Mouse (Mus musculus): ENCODE data around the gene Ndc1. TPM values are rescaled to one million over a fixed set of nuclear protein-coding genes. Genes with fewer than 3 reads are reported as not detected.

Ndc1 gene
- polyA plus RNA-seq, 1 experiment from 2014 or later: 51.0 TPM

DNA sequence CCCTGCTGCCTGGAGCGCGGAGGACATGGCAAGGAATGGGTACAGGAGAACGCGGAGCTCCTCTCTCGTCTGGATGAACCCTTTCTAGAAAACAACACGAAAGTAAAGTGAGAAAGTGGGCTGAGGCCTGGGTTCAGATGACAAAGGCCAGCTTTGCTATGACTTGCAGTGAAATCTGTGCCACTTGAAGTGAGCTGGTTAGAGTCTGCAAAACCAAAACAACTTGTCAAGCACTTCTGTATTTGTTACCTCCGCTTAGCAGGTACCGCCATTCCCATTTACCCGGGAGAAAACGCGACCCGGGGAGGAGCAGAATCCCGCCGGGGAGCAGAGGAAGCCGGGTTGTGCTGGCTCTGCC, 66.4 kb downstream of the Ndc1 start:
- Histone ChIP-seq H3K4me3 (peak overlapping the region; percentile 72), H3K36me3 (no peaks in the 10 kb centered on the region), H3K4me1 (peaks cover 24% of the 10 kb centered on the region), H3K27me3 (ENCODE audit: low read depth, poor library complexity, severe bottlenecking) (peaks cover 71% of the 10 kb centered on the region), H3K27ac (replicated peaks) (no peak overlapping the region), H3K9me3 (replicated peaks) (no peaks in the 10 kb centered on the region)
- 5% methylated on average over 15 of the region's 15 CpGs for WGBS
- DNase-seq (ENCODE audit: low spot score): no peak

DNA sequence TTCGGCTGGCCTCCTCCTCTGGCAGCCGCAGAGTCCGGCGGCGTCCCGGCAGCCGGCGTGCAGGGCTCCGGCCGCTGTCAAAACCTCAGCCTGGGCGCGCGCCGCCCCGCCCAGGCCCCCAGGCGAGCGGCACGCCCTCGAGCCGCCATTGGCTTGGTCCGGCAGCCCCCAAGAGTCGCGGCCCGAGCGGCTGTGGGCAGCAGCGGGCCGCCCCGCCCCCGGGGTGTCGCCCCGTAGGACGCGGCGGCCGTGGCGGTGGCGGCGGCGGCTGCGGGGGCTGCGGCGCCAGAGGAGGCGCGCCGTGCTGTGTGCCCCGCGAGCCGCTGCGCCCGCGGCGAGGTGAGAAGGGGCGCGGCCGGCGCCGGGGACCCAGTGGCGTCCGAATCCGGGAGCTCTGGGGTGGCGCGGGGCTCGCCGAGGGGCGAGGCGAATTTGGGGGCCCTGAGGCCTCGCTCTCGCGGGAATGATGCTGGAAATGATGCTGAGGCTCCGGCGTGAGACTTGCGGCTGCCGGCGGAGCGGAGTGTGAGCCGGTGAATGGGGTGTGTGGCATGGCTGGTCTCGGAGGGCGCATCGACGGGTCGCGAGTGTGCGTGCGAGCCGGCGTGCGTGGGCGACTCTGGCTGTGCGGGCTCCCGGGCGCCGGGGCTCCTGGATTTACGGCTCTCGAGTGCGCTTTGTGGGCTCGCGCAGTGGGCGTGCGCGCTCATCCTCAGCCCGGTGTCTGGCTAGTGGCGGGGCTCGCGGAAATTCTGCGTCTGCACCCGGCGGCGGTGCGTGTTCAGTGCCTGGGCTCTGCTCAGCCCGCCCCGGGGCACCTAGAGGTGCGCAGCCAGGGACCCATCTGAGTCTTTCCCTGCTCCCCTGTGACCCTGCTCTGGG, 67.0 kb downstream of the Ndc1 start, which contains the start of gene Glis1:
Glis1 (plus strand) TSS at position 236 of the 882 bp plus-strand sequence.
- peaks cover 24% of the 10 kb centered on the region for H3K4me1 ChIP-seq
- no peaks in the 10 kb centered on the region for H3K9me3 ChIP-seq (replicated peaks)
- no peaks in the 10 kb centered on the region for H3K36me3 ChIP-seq
- H3K27me3 ChIP-seq (ENCODE audit: low read depth, poor library complexity, severe bottlenecking): peaks cover 77% of the 10 kb centered on the region
- peak within 1 kb of the TSS; percentile 59 for H3K27ac ChIP-seq (replicated peaks)
- under 1% methylated on average over 112 of the region's 112 CpGs for WGBS
- peak; percentile 80 for DNase-seq (ENCODE audit: low spot score)
- H3K4me3 ChIP-seq: peak within 1 kb of the TSS; percentile 72

DNA sequence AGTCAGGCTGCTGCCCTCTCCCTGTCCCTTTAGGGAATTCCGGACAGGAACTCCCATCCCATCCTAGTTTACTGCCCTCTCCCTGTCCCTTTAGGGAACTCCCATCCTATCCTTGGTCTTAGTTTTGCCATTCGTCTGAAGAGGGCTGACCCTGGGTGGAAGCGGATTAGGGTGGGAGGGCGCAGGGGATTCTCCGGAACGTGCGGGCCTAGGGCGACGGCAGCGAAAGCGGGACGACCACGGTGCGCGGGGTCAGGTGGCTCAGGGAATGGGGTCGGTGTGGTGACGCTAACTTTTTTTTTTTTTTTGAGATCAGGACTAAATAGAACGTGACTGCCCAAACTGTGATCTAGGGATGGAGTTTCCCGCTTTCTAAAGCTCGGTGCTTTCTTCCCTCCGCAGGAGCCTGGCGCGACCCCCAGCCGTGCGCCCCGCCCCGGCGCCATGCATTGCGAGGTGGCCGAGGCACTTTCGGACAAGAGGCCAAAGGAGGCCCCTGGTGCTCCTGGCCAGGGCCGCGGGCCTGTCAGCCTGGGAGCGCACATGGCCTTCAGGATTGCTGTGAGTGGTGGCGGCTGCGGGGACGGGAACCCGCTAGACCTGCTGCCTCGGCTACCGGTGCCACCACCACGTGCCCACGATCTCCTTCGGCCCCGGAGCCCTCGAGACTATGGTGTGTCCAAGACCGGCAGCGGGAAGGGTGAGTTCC, 67.8 kb downstream of the Ndc1 start:
- peak; percentile 58 for DNase-seq (ENCODE audit: low spot score)
- WGBS: 1% methylated on average over 47 of the region's 47 CpGs
- Histone ChIP-seq H3K9me3 (replicated peaks) (no peaks in the 10 kb centered on the region), H3K27me3 (ENCODE audit: low read depth, poor library complexity, severe bottlenecking) (peaks cover 85% of the 10 kb centered on the region), H3K4me3 (peak overlapping the region; percentile 72), H3K36me3 (no peaks in the 10 kb centered on the region), H3K27ac (replicated peaks) (peak overlapping the region; percentile 59; the same call in 1 of the 2 replicates), H3K4me1 (peaks cover 27% of the 10 kb centered on the region)

DNA sequence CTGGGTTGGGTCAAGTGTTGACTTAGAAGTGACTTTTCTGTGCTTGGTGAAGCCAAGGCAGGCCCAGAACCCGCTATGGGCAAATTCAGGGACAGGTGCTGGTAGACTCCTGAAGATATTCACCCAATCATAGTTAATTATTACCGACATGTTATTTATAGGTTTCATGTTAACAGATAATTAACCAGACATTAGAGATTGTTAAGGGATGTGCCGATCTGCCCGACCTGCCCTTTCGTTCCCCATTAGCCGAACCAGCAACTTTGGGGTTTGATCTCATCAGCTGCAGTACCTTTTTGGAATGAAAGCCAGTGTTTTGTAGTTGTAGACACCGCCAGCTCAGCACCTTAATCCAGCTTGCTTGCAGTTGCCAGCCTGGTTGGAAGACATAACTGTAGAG, 68.9 kb downstream of the Ndc1 start:
- Histone ChIP-seq H3K27me3 (ENCODE audit: low read depth, poor library complexity, severe bottlenecking) (peaks cover 96% of the 10 kb centered on the region), H3K9me3 (replicated peaks) (no peaks in the 10 kb centered on the region), H3K4me3 (no peak overlapping the region), H3K36me3 (no peaks in the 10 kb centered on the region), H3K27ac (replicated peaks) (no peak overlapping the region), H3K4me1 (peaks cover 36% of the 10 kb centered on the region)
- no peak for DNase-seq (ENCODE audit: low spot score)
- 94% methylated on average over 7 of the region's 7 CpGs for WGBS

DNA sequence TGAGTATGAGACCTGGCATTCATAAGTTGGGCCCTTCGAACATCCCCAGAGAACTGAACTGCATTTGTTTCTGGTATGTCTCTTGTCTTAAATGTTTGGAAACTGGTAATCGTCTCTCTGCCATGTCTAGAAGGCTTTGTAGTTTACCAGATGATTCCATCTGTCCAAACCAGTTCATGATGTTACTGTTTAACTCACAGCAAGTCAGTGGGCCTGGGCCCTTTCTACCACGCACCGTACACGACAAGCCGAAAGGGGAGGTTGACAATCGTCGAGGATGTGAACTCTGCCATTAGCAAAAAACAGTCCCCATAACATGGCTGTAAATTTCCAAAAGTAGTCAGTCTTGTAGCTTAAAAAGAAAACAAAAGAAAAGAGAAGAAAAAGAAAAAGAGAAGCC, 71.2 kb downstream of the Ndc1 start:
- no peaks in the 10 kb centered on the region for H3K9me3 ChIP-seq (replicated peaks)
- DNase-seq (ENCODE audit: low spot score): no peak
- peaks cover 54% of the 10 kb centered on the region for H3K4me1 ChIP-seq
- no peak overlapping the region for H3K4me3 ChIP-seq
- H3K27ac ChIP-seq (replicated peaks): no peak overlapping the region
- H3K36me3 ChIP-seq: no peaks in the 10 kb centered on the region
- 92% methylated on average over 8 of the region's 8 CpGs for WGBS
- peaks cover 100% of the 10 kb centered on the region for H3K27me3 ChIP-seq (ENCODE audit: low read depth, poor library complexity, severe bottlenecking)

DNA sequence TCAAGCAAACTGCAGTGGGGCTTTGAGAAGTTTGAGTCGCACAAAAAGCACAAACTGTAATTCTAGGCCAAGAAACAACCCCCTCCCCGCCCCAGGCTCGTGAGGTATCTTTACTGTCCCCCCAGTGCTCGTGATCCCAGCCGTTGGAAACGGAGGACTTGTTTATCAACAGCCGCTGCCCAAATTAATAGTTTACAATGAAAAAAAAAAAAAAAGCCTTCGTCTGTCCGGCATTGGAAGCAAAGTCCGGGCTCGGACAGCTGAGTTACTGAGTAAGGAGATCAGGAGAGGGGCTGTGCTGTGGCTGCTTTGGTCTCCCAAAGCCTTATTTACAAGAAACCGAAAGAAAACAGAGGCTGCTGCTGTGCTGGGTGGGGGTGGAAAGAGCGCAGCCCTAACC, 72.7 kb downstream of the Ndc1 start:
- Histone ChIP-seq H3K4me3 (peak overlapping the region; percentile 30; the same call in 1 of the 2 replicates), H3K27me3 (ENCODE audit: low read depth, poor library complexity, severe bottlenecking) (peaks cover 100% of the 10 kb centered on the region), H3K27ac (replicated peaks) (no peak overlapping the region), H3K36me3 (no peaks in the 10 kb centered on the region), H3K9me3 (replicated peaks) (no peaks in the 10 kb centered on the region), H3K4me1 (peaks cover 41% of the 10 kb centered on the region)
- WGBS: 16% methylated on average over 13 of the region's 13 CpGs
- no peak for DNase-seq (ENCODE audit: low spot score)

DNA sequence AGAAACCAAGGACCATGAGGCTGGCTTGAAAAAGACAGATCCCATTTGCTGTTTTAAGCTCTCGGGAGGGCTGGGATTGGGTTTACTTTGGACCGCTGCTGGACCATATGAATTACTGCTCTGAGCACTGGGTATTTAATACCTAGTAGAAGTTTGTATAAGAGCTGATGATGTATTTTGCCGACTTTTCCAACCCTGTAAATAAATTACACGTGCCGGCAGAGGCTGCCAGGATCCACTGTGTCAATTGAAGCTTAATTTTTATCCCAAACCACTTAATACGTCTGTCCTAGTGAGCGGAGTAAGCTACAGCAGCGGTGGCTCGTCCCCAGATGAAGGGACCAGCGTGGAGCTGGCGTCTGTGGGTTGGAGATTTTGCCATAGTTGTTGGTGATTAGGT, 74.7 kb downstream of the Ndc1 start:
- 71% methylated on average over 11 of the region's 11 CpGs for WGBS
- H3K9me3 ChIP-seq (replicated peaks): no peaks in the 10 kb centered on the region

DNA sequence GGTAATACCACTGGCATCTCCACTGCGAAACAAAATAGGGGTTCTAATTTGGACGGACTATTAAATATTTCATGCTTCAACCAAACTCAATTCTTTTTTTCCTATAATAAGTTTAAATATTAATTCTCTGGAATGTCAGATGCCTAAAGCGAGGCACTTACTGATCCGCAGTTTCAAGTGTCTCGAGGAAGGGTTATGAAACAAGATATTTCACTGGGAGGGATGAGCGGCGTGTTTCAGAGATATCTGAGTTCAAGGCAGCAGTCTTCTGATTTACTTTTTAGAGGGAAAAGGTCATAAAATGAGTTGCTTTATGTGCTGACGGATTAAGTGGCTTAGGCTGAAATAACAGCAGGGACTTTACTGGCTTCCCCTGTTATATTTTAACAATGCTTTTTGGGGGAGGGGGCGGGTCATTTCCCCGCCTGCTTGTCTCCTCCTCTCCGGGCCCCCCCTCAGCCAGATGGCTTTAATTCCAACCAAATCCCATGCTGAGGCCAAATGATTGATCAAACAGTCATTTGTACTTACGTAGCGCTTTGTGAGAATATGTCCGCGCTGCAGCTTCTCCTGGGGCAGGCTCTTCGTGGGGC, 75.4 kb downstream of the Ndc1 start:
- no peaks in the 10 kb centered on the region for H3K36me3 ChIP-seq
- H3K27ac ChIP-seq (replicated peaks): no peak overlapping the region
- H3K9me3 ChIP-seq (replicated peaks): no peaks in the 10 kb centered on the region
- peaks cover 82% of the 10 kb centered on the region for H3K27me3 ChIP-seq (ENCODE audit: low read depth, poor library complexity, severe bottlenecking)
- DNase-seq (ENCODE audit: low spot score): peak; percentile 40
- 37% methylated on average over 16 of the region's 16 CpGs for WGBS
- peaks cover 41% of the 10 kb centered on the region for H3K4me1 ChIP-seq
- H3K4me3 ChIP-seq: peak overlapping the region; percentile 25; the same call in 1 of the 2 replicates

More for the DNA sequence above, 74.7 kb downstream of the Ndc1 start:
- Histone ChIP-seq H3K36me3 (no peaks in the 10 kb centered on the region), H3K4me1 (peaks cover 41% of the 10 kb centered on the region), H3K27ac (replicated peaks) (no peak overlapping the region), H3K27me3 (ENCODE audit: low read depth, poor library complexity, severe bottlenecking) (peaks cover 89% of the 10 kb centered on the region), H3K4me3 (no peak overlapping the region)
- DNase-seq (ENCODE audit: low spot score): no peak

DNA sequence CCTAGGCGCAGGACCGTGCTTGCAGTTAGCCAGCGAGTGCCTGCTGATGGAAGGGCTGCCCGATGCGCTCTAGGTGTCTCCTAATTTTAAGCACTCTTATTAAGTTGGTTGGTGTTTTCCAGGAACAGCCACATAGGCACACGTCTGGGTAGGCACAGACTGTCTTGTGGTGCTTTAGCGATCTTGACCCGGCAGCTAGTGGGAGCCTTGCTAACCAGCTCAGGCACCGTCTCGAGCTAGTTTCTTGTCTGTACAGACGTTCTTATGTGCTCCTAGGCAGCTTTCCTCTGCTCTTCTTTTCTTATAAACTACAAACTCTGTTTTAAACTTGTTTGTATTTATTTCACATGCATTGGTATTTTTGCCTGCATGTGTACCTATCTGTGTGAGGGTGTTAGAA, 76.0 kb downstream of the Ndc1 start:
- Histone ChIP-seq H3K4me1 (peaks cover 41% of the 10 kb centered on the region), H3K36me3 (no peaks in the 10 kb centered on the region), H3K4me3 (peak overlapping the region; percentile 25; the same call in 1 of the 2 replicates), H3K9me3 (replicated peaks) (no peaks in the 10 kb centered on the region), H3K27me3 (ENCODE audit: low read depth, poor library complexity, severe bottlenecking) (peaks cover 75% of the 10 kb centered on the region), H3K27ac (replicated peaks) (no peak overlapping the region)
- DNase-seq (ENCODE audit: low spot score): peak; percentile 25
- 45% methylated on average over 11 of the region's 11 CpGs for WGBS

DNA sequence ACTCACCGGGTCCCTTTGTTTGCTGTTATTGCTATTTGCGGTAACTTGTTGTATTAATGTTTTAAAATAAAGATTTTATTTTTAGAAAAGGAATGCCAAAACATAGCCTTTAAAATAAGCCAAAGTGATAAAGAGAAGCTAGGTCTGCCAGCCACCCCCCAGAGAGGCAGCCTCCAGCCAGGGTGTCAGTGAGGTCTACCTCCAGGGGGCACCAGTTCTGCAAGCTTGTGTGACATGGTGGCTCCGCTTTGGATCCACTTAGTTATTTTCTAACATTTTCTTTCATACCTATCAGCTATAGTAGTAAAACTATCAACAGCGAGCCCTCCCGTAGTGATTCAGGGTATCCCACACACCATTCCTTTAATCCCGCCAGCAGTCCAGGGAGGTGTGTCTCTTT, 80.9 kb downstream of the Ndc1 start:
- WGBS: 90% methylated on average over 6 of the region's 6 CpGs
- H3K4me1 ChIP-seq: peaks cover 37% of the 10 kb centered on the region
- no peaks in the 10 kb centered on the region for H3K36me3 ChIP-seq
- no peaks in the 10 kb centered on the region for H3K9me3 ChIP-seq (replicated peaks)
- no peak for DNase-seq (ENCODE audit: low spot score)
- peaks cover 48% of the 10 kb centered on the region for H3K27me3 ChIP-seq (ENCODE audit: low read depth, poor library complexity, severe bottlenecking)
- no peak overlapping the region for H3K4me3 ChIP-seq
- no peak overlapping the region for H3K27ac ChIP-seq (replicated peaks)

DNA sequence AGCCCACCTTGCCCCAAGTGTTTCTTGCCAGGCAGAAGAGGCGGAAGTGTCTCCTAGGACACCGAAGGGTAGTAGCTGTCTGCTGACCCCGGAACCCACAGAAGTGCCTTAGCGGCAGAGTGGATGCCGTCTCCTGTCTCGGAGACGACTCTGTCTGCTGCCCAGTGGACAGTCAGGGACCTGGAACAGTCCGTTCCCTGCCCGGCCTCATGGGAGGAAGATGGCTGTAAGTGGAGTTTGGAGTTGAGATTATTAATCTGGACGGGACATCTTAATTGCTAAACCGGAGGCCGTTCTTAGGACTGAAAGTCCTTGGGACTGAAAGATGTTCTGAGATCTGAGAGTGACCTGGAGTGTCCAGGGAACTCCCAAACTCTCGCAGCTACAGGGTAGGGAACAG, 81.9 kb downstream of the Ndc1 start:
- no peak overlapping the region; the same call in 1 of the 2 replicates for H3K27ac ChIP-seq (replicated peaks)
- peaks cover 37% of the 10 kb centered on the region for H3K27me3 ChIP-seq (ENCODE audit: low read depth, poor library complexity, severe bottlenecking)
- DNase-seq (ENCODE audit: low spot score): no peak
- no peaks in the 10 kb centered on the region for H3K36me3 ChIP-seq
- no peaks in the 10 kb centered on the region for H3K9me3 ChIP-seq (replicated peaks)
- 91% methylated on average over 13 of the region's 13 CpGs for WGBS
- peaks cover 34% of the 10 kb centered on the region for H3K4me1 ChIP-seq
- H3K4me3 ChIP-seq: no peak overlapping the region

DNA sequence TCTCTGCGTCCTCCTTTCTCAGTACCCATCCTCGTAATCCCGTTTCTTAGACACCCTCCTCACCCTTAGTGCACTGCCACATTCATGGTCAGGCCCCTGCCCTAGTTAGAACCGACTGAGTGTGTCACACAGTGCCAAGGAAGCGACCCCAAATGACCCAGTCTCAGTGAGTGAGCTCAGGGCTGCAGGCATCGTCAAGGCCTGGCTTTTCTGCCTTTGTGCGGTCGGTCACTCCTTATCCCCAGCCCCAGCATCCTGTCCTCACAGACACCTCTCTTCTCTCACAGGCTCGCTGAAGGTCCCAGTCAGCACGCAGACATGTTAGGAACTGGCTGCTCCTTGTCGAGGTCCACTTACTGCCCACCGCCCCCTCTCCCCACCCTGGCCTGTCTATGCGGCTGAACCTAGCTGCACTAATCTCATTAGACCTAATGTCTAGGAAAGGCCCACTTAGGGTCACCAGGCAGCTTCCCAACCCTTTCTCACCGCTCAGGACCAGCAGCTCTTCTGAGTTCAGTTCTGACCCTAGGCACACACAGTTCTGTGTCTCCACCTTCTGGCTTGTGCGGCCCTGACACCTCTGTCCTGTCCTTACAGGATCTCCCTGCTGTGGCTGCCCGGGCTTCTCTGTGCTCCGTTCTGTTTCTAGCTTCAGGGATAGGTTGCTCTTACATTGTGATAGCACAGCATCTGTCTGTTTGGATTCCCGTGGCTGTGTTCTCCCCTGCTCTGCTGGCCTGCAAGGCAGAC, 84.9 kb downstream of the Ndc1 start:
- no peak overlapping the region for H3K4me3 ChIP-seq
- H3K36me3 ChIP-seq: no peaks in the 10 kb centered on the region
- no peaks in the 10 kb centered on the region for H3K9me3 ChIP-seq (replicated peaks)
- WGBS: 56% methylated on average over 18 of the region's 18 CpGs
- peak overlapping the region; percentile 80 for H3K27ac ChIP-seq (replicated peaks)
- peaks cover 21% of the 10 kb centered on the region for H3K27me3 ChIP-seq (ENCODE audit: low read depth, poor library complexity, severe bottlenecking)
- peaks cover 34% of the 10 kb centered on the region for H3K4me1 ChIP-seq
- peak; percentile 29 for DNase-seq (ENCODE audit: low spot score)

Measured in midbrain, embryonic 10.5 days (tissue).